Comparison of ENCODE assay signal across 8 mouse cellular contexts in the genomic region with DNA sequence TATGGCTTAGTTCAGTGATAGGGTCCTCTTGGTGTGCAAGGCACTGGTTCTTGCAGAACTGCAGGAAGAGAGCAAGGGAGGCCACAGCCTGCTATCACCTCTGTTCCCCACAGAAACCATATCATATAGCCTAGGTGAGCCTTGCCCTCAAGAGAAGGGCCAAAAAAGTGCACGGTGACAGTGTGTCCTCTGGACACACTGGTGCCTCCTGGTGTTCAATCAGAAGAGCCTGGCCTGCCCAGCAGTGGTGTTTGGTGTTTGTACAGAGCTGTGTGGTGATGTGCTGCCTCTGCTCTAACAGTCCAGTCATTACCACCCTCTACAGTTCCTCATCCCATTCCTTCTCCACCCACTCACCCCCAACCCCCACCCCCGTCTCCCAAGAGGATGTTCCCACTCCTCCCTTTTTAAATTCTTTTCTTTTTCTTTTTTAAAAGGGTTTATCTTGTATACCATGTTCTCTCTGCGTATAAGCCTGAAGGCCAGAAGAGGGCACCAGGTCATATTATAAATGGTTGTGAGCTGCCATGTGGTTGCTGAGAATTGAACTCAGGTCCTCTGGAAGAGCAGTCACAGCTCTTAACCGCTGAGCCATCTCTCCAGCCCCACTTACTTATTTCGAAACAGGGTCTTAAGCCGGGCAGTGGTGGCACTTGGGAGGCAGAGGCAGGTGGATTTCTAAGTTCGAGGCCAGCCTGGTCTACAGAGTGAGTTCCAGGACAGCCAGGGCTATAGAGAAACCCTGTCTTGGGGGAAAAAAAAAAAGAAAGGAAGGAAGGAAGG. TPM values are rescaled to one million over a fixed set of nuclear protein-coding genes. Genes with fewer than 3 reads are reported as not detected.
DNase-seq lines count a peak whose midpoint lies in the region; ATAC-seq lines count a peak whose summit lies in the region.

No protein-coding gene starts in this region.

- 78% methylated on average over 7 of the region's 7 CpGs for WGBS in kidney, embryonic 15.5 days

- ATAC-seq in kidney, embryonic 15.5 days (replicated peaks; ENCODE audit: low FRiP score), result no peak

- peaks cover 10% of the 10 kb centered on the region; the same call in 1 of the 2 replicates for H3K36me3 ChIP-seq in kidney, embryonic 15.5 days
- no peaks in the 10 kb centered on the region for H3K36me3 ChIP-seq in splenic B cell, adult 2 months (ENCODE audit: control insufficient read depth, insufficient read depth, low read length, poor library complexity, severe bottlenecking)

- H3K4me1 ChIP-seq in kidney, embryonic 15.5 days, result peaks cover 64% of the 10 kb centered on the region

- H3K27ac ChIP-seq in kidney, embryonic 15.5 days, result no peak overlapping the region

- H3K9me3 ChIP-seq in kidney, embryonic 15.5 days (replicated peaks), result no peaks in the 10 kb centered on the region

- H3K4me3 ChIP-seq in kidney, embryonic 15.5 days (replicated peaks), result no peak overlapping the region

- no peak overlapping the region for H3K9ac ChIP-seq in kidney, embryonic 15.5 days

- peak; percentile 2 for DNase-seq in cerebellum, adult 8-10 months
- DNase-seq in cerebellum, adult 11 months, result no peak
- DNase-seq in kidney, postnatal 10 days, result peak; percentile 4
- DNase-seq in thymus, postnatal 4 days, result peak; percentile 13
- no peak for DNase-seq in thymus, postnatal 10 days (ENCODE audit: low spot score in 2 of 2)
- peak; percentile 57 for DNase-seq in splenic B cell, adult 2 months (ENCODE audit: low read depth, low spot score)
- DNase-seq in c-Kit-positive CD71-positive TER-119-positive erythroid progenitor cells, embryonic 14.5 days (ENCODE audit: low spot score), result no peak

- no peaks in the 10 kb centered on the region for H3K27me3 ChIP-seq in kidney, embryonic 15.5 days
- H3K27me3 ChIP-seq in splenic B cell, adult 2 months (ENCODE audit: control insufficient read depth, insufficient read depth, low read length, poor library complexity, severe bottlenecking), result no peaks in the 10 kb centered on the region

- no peak overlapping the region for H3K4me2 ChIP-seq in kidney, embryonic 15.5 days

RNA-seq across cellular contexts. Expression of a gene that starts 5.4 kb away (rescaled TPM):
- 4.2 and 4.3 TPM in 2 replicates for polyA plus RNA-seq in kidney, embryonic 15.5 days (2015; fragmentation: Nextera tagmentation; extraction: Ambion mirVana)

RNA-seq across cellular contexts. Expression of a gene that starts 5.7 kb away (rescaled TPM):
- polyA plus RNA-seq in kidney, embryonic 15.5 days (2015; fragmentation: Nextera tagmentation; extraction: Ambion mirVana), result 1.1 and 1.7 TPM in 2 replicates

RNA-seq across cellular contexts. Expression of a gene that starts 6.0 kb away (rescaled TPM):
- polyA plus RNA-seq in kidney, embryonic 15.5 days (2015; fragmentation: Nextera tagmentation; extraction: Ambion mirVana), result 93.5 and 100 TPM in 2 replicates

RNA-seq across cellular contexts. Expression of a gene that starts 26.9 kb away (rescaled TPM):
- 108 and 118 TPM in 2 replicates for polyA plus RNA-seq in kidney, embryonic 15.5 days (2015; fragmentation: Nextera tagmentation; extraction: Ambion mirVana)

RNA-seq across cellular contexts. Expression of a gene that starts 27.0 kb away (rescaled TPM):
- polyA plus RNA-seq in kidney, embryonic 15.5 days (2015; fragmentation: Nextera tagmentation; extraction: Ambion mirVana), result 76.8 and 81.0 TPM in 2 replicates

Comparison
In these comparisons a context has a peak if more than half of its experiments do, and no peak if none do; other contexts are left out.
1. DNase-seq: peak in cerebellum, adult 8-10 months (single experiment), kidney, postnatal 10 days (single experiment), thymus, postnatal 4 days (single experiment) and splenic B cell, adult 2 months (single experiment); none in cerebellum, adult 11 months (single experiment), thymus, postnatal 10 days (0 of 2) and c-Kit-positive CD71-positive TER-119-positive erythroid progenitor cells, embryonic 14.5 days (single experiment).